Mouse (Mus musculus) left cerebral cortex, postnatal 10 days (tissue): ENCODE results near the gene Cabp1. TPM values are rescaled to one million over a fixed set of nuclear protein-coding genes. Genes with fewer than 3 reads are reported as not detected.
"Not testable (repeated sequence)": the region's sequence is repeated elsewhere in the genome, so short reads cannot be mapped to it uniquely, and the experiment has no call there.

Source experiments
- DNase-seq, 2 experiments: peaks; one replicate each; pipeline ENCODE4 v3.0.0; 2021 to 2022; ENCODE audit warnings: low spot score in 2 of 2, mixed read lengths in 1 of 2; ENCODE audit errors: extremely low spot score in 1 of 2
- intact Hi-C: fragments of 180-260 bp; cut with DNase I; formaldehyde crosslinking; loops from one replicate; pipeline ENCODE4 v1.15.1; 2025
- total RNA-seq, 2 experiments: library from RNA; stranded (reverse); gene quantifications; 2 replicates each; pipeline ENCODE4 v1.2.3; 2021

Gene Cabp1
- total RNA-seq, 2 experiments from 2014 or later = 109 to 111 TPM

GRCm38 (mm10) chr5:115184726-115185125 lies 9.5 kb downstream of the Cabp1 start:
- peak in 1 of 2 experiments; percentile 78 for DNase-seq
- intact Hi-C loops = no loop called here

GRCm38 (mm10) chr5:115183482-115183881 lies 10.7 kb downstream of the Cabp1 start:
- no peak for DNase-seq
- intact Hi-C loops = no loop called here

- no peak for DNase-seq
- intact Hi-C loops = no loop called here
Observed at GRCm38 (mm10) chr5:115182925-115183324, 11.3 kb downstream of the Cabp1 start.

GRCm38 (mm10) chr5:115181248-115181940 lies 12.8 kb downstream of the Cabp1 start:
- intact Hi-C loops = no loop called here

GRCm38 (mm10) chr5:115179596-115179995 lies 14.6 kb downstream of the Cabp1 start:
- DNase-seq = no peak
- intact Hi-C loops = no loop called here

More at GRCm38 (mm10) chr5:115181248-115181940, 12.8 kb downstream of the Cabp1 start:
- peak in 1 of 2 experiments; percentile 59 for DNase-seq

- intact Hi-C loops = no loop called here
- no peak for DNase-seq
Observed at GRCm38 (mm10) chr5:115177866-115178265, 16.3 kb downstream of the Cabp1 start.

GRCm38 (mm10) chr5:115174554-115174953 lies 19.6 kb downstream of the Cabp1 start:
- intact Hi-C loops = loop anchor here (5.0 kb wide), 1 partner anchor 58 kb away; no protein-coding TSS in a partner anchor
- DNase-seq = no peak

GRCm38 (mm10) chr5:115170150-115170549 lies 24.0 kb downstream of the Cabp1 start:
- intact Hi-C loops = loop anchor here (5.0 kb wide), 1 partner anchor 62 kb away; no protein-coding TSS in a partner anchor

GRCm38 (mm10) chr5:115168641-115169415 lies 25.4 kb downstream of the Cabp1 start:
- intact Hi-C loops = no loop called here
- DNase-seq = peak in 1 of 2 experiments; percentile 29

More at GRCm38 (mm10) chr5:115170150-115170549, 24.0 kb downstream of the Cabp1 start:
- peak in 1 of 2 experiments; percentile 34 for DNase-seq

GRCm38 (mm10) chr5:115167396-115167795 lies 26.8 kb downstream of the Cabp1 start:
- DNase-seq = peak in 1 of 2 experiments; percentile 38
- intact Hi-C loops = no loop called here

GRCm38 (mm10) chr5:115166815-115167194 lies 27.4 kb downstream of the Cabp1 start:
- no peak for DNase-seq
- intact Hi-C loops = no loop called here

- peak in 1 of 2 experiments; percentile 28 for DNase-seq
- intact Hi-C loops = no loop called here
Observed at GRCm38 (mm10) chr5:115165895-115166814, 28.0 kb downstream of the Cabp1 start.

GRCm38 (mm10) chr5:115165351-115165750 lies 28.8 kb downstream of the Cabp1 start:
- intact Hi-C loops = no loop called here
- no peak for DNase-seq

GRCm38 (mm10) chr5:115164446-115164845 lies 29.7 kb downstream of the Cabp1 start:
- intact Hi-C loops = loop anchor here (5.0 kb wide), 1 partner anchor 37 kb away; no protein-coding TSS in a partner anchor
- DNase-seq = not testable (repeated sequence)

- intact Hi-C loops = loop anchor here (5.0 kb wide), 1 partner anchor 36 kb away; no protein-coding TSS in a partner anchor
- DNase-seq = peak in 1 of 2 experiments; percentile 70
Observed at GRCm38 (mm10) chr5:115163563-115163962, 30.6 kb downstream of the Cabp1 start.

- intact Hi-C loops = loop anchor here (5.0 kb wide), 1 partner anchor 35 kb away; no protein-coding TSS in a partner anchor
- DNase-seq = not testable (repeated sequence)
Observed at GRCm38 (mm10) chr5:115161940-115162279, 32.3 kb downstream of the Cabp1 start.

GRCm38 (mm10) chr5:115161064-115161939 lies 32.9 kb downstream of the Cabp1 start:
- intact Hi-C loops = loop anchor here (5.0 kb wide), 1 partner anchor 34 kb away; no protein-coding TSS in a partner anchor

GRCm38 (mm10) chr5:115160655-115161054 lies 33.5 kb downstream of the Cabp1 start:
- no peak for DNase-seq
- intact Hi-C loops = loop anchor here (5.0 kb wide), 1 partner anchor 33 kb away; no protein-coding TSS in a partner anchor

More at GRCm38 (mm10) chr5:115161064-115161939, 32.9 kb downstream of the Cabp1 start:
- no peak for DNase-seq
